21 mouse cellular contexts compared by ENCODE assay signal in the genomic region with DNA sequence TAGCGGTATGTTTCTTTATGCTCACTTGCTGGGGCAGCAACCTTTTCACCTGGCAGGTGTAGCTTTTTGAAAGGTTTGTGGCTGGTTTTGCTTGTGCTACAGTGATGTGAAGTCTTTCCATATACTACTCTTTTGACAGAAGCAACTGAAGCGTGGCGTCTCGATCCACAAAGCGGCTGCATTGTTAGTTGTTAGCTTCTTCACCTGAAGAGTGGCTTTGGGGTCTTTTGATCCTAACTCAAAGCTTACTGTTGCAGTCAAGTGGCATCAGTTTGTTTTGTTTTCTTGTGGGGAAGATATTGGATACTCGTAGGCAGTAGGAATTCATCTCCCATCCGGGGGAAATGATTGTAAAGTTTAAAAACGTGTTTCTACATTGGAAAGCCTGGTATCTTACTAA.
"Had no signal": no experiment of that assay in that cellular context is flagged by ENCODE, and none has a peak within 500 bp of the region (broad histone marks: within the 10 kb centered on the region; RNA-seq: fewer than 3 reads in every experiment).

No protein-coding gene starts in this region.

- H3K27me3 ChIP-seq: embryonic facial prominence, embryonic 12.5 days; embryonic facial prominence, embryonic 13.5 days; embryonic facial prominence, embryonic 15.5 days; forebrain, embryonic 12.5 days; forebrain, embryonic 13.5 days; forebrain, embryonic 15.5 days had no signal

- H3K9me3 ChIP-seq: embryonic facial prominence, embryonic 10.5 days; embryonic facial prominence, embryonic 12.5 days; embryonic facial prominence, embryonic 13.5 days; embryonic facial prominence, embryonic 15.5 days; forebrain, embryonic 10.5 days; forebrain, embryonic 12.5 days; forebrain, embryonic 13.5 days; forebrain, embryonic 15.5 days had no signal

- H3K36me3 ChIP-seq: embryonic facial prominence, embryonic 10.5 days; embryonic facial prominence, embryonic 12.5 days; embryonic facial prominence, embryonic 13.5 days; embryonic facial prominence, embryonic 15.5 days; forebrain, embryonic 10.5 days; forebrain, embryonic 12.5 days; forebrain, embryonic 15.5 days had no signal

- H3K4me1 ChIP-seq: embryonic facial prominence, embryonic 12.5 days; embryonic facial prominence, embryonic 13.5 days; embryonic facial prominence, embryonic 15.5 days; forebrain, embryonic 15.5 days had no signal

- H3K27ac ChIP-seq: embryonic facial prominence, embryonic 10.5 days; embryonic facial prominence, embryonic 12.5 days; embryonic facial prominence, embryonic 13.5 days; embryonic facial prominence, embryonic 15.5 days; forebrain, embryonic 10.5 days; forebrain, embryonic 12.5 days; forebrain, embryonic 13.5 days; forebrain, embryonic 15.5 days; gastrocnemius, adult 2 months; heart, adult 2 months had no signal

- H3K4me2 ChIP-seq: embryonic facial prominence, embryonic 12.5 days; embryonic facial prominence, embryonic 13.5 days; embryonic facial prominence, embryonic 15.5 days; forebrain, embryonic 12.5 days; forebrain, embryonic 13.5 days; forebrain, embryonic 15.5 days had no signal

- DNase-seq: cerebellum, adult 2 months; cerebellum, adult 8-10 months; cerebellum, adult 9-10 months; cerebellum, adult 9-11 months; cerebellum, postnatal 25 days; cerebellum, postnatal 36 days; embryo, embryonic 11 days; forebrain, postnatal 0 days had no signal

- H3K9ac ChIP-seq: embryonic facial prominence, embryonic 12.5 days; embryonic facial prominence, embryonic 13.5 days; embryonic facial prominence, embryonic 15.5 days; forebrain, embryonic 12.5 days; forebrain, embryonic 13.5 days; forebrain, embryonic 15.5 days; forebrain, postnatal 0 days had no signal

- ATAC-seq: forebrain, embryonic 13.5 days; forebrain, embryonic 14.5 days; forebrain, embryonic 15.5 days; forebrain, embryonic 16.5 days; forebrain, postnatal 0 days had no signal

- H3K4me3 ChIP-seq: embryonic facial prominence, embryonic 10.5 days; embryonic facial prominence, embryonic 12.5 days; embryonic facial prominence, embryonic 13.5 days; embryonic facial prominence, embryonic 15.5 days; erythroblast, embryonic 14.5 days; forebrain, embryonic 10.5 days; forebrain, embryonic 12.5 days; forebrain, embryonic 13.5 days; forebrain, embryonic 15.5 days; gastrocnemius, adult 2 months; heart, adult 2 months had no signal
